Mouse (Mus musculus) heart, postnatal 14 days (tissue): ENCODE data around the gene Fli1. TPM values are rescaled to one million over a fixed set of nuclear protein-coding genes. Genes with fewer than 3 reads are reported as not detected.

Experiments
- DNase-seq, 2 experiments: peaks; one replicate each; pipeline ENCODE4 v3.0.0; 2021 to 2022
- intact Hi-C: fragments of 180-260 bp; cut with DNase I; formaldehyde crosslinking; loops from one replicate; pipeline ENCODE4 v1.15.1; 2025
- total RNA-seq, 2 experiments: library from RNA; stranded (reverse); gene quantifications; 2 replicates each; pipeline ENCODE4 v1.2.3; 2021

Fli1 gene
- total RNA-seq, 2 experiments from 2014 or later: 37.0 to 41.0 TPM

DNA sequence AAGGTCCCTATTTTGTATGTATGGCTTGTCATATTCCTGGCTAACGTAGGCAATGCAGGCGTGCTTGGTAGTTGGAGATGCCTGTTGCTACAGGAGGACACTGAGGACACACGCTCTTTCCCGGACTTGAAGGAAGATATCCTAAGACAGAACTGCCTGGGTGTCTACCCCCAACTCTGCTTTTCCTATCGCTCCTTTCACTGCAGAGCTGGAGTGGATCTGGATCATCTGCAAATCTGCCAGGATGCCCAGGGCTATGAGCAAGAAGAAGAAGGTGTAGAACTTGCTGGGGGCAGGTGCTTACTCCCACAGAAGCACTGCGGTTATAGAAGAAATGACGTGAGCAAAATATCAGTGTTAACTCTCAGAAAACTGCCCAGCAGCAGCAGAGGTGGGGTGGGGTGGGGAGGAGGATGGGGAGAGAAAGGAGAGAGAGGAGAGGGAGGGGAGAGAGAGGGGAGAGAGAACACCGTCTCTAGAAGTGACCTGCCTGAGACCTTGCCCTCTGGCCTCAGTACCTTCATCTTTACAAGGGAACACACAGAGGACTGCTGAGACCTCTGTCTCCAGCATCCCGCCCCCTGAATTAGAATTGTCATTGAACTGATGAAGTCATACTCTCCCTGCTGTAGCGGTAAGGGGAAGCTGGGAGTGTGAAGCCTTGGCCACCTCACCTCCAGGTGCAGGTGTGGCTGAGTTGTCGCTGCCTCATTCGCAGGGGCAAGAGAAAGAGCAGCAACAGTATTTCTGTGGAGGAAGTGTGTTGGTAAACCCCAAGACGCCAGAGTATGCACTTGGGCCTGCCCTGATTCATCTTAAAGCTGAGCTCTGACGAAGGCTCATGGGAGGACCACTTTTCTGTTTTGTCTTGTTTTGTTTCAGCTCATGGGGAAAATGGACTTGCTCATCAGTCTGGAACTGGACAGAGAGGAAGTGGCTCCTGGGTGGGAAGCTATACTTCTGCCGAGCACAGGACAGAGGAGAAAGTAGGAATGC is 35.5 kb downstream of the Fli1 start:
- no peak for DNase-seq
- intact Hi-C loops: no loop called here

GRCm38 (mm10) chr9:32506161-32506560 is 36.5 kb downstream of the Fli1 start:
- intact Hi-C loops: no loop called here
- peak; percentile 47 to 49 for DNase-seq

GRCm38 (mm10) chr9:32505460-32506075 is 37.1 kb downstream of the Fli1 start:
- no peak for DNase-seq
- intact Hi-C loops: loop anchor here (2.0 kb wide), 1 partner anchor 35 kb away; no protein-coding TSS in a partner anchor

DNA sequence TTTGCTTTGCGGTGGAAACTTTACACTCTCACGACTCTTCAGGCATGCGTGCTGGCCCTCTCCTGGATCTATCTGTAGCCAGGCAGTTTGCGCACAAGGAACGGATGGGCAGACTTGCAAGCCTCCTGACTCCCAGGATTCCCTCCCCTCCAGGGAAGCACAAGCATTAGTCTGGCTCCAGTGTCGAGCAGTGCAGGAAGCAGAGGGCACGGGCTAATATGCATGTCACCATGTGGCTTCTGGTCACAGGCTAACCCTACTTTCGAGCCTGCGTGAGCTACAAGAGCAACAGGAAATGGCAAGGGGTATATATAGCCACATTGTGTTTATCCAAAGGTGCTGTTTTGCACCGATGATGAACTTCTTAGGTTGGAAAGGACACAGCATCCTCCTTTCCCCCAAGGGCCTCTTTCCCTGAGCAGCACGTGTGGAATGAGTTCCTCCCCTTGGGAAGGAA is 38.6 kb downstream of the Fli1 start:
- intact Hi-C loops: loop anchor here (2.0 to 5.0 kb wide), 2 partner anchors 37 kb away; no protein-coding TSS in a partner anchor

DNA sequence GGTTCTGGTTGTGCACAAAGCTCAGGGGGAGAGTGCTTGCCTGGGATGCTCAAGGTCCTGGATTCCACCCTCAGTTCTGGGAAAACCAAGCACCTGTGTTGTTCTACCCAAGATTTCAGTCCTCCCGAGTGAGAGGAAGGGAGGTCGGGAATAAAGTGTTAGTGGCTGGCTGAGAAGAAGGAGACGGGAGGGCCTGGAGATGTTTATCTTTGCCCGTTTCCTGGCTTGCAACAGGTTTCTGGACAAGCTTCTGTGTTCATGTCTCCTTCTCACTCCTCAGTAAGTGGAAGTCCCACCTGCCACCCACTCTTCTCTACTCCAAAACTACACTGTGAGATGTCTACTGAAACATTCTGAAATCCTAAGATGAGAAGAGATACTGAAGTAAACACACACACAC is 39.2 kb downstream of the Fli1 start:
- no peak for DNase-seq
- intact Hi-C loops: loop anchor here (5.0 kb wide), 1 partner anchor 36 kb away; no protein-coding TSS in a partner anchor

More for the DNA sequence above, 38.6 kb downstream of the Fli1 start:
- DNase-seq: peak in 1 of 2 experiments; percentile 31

DNA sequence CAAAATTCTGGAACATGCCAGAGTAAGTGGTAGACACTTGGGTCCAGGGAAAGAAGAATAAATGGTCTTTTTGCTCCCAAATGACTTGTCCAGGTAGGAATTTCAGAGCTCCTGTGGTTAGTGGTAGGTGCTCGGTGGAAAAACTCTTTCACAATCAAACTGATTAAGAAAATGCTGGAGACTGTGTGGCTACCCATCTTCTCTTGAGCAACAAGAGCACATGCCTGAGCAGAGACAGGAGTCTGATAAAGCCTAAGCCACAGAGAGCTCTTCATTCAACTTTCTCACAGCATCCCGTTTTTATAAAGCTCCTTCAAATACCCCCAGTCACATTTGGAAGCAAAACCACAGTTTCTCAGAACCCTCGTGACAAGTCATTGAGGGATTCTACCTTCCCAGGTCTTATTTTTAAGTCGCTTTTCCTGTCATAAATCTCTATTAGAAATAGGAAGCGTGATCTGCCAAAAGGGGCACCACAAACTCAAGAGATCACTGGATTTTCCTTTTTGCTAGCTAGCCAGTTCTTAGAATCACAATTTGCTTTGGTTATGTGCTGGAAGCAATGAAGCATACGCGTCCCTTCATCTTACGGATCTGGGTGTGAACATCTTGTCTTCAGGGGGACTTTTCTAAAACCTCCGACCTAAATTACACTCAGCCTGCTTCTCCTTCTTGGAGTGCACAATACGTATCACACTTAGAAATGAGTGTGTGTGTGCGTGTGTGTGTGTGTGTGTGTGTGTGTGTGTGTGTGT is 40.2 kb downstream of the Fli1 start:
- DNase-seq: no peak
- intact Hi-C loops: loop anchor here (5.0 kb wide), 1 partner anchor 35 kb away; no protein-coding TSS in a partner anchor

DNA sequence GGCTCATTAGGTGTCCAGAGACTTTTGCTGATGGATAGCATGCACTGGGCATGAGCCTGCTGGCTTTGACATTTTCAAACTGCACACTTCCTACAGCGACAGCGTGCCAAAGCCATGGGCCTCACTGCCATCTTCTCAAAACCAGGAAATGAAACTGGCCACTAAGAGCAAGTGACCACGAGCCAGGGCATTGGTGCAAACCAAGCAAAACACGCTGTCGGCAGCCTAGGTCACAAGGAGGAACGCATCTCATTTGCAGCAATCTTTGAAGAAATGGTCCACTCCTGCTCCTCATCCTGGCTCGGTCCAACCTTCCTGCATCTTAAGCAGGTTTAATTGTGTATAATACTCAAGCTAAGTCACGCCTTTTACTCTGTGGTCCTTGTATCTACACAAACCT is 41.8 kb downstream of the Fli1 start:
- DNase-seq: peak in 1 of 2 experiments; percentile 20
- intact Hi-C loops: loop anchor here (2.0 to 5.0 kb wide), 2 partner anchors 18 to 34 kb away; no protein-coding TSS in a partner anchor

GRCm38 (mm10) chr9:32500063-32500462 is 42.6 kb downstream of the Fli1 start:
- DNase-seq: no peak
- intact Hi-C loops: loop anchor here (2.0 to 5.0 kb wide), 2 partner anchors 19 to 33 kb away; no protein-coding TSS in a partner anchor

DNA sequence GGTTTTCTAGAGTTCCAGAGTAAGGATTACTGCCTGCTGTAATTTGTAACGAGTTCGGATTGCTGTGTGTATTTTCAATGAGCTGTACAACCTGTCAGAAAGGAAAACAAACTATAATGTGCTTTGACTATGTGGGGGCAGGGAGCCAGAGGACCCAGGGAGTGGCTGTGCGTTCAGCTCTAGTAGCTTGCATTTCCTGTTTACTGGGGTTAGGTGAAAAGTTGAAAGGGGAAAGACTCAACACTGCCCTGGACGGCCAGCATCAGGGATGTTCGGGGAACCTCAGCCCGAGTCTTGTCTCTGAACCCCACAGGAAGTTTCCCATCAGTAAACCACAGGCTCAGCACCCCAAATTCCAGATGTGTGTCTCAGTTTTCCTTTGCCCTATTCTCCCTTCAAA is 43.2 kb downstream of the Fli1 start:
- intact Hi-C loops: no loop called here
- no peak for DNase-seq

DNA sequence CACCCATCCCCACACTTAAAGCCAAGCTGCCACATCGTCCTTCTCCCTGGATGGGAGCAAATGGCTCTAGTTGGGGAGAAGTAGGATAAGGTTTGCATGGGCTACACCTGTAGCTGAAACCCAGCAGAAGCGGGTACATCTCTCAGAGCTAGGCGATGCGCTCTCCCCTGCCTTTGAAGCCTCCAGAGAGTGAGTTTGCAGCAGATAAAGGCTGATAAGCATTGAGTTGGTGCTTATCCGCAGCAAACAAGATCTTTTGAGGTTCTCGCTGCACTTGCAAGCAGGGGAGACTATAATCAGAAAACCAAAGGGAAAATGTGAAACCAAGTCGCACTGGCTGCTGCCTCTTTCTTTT is 47.0 kb downstream of the Fli1 start:
- DNase-seq: no peak
- intact Hi-C loops: no loop called here

- DNase-seq: no peak
- intact Hi-C loops: no loop called here
Measured at GRCm38 (mm10) chr9:32494891-32495642, 47.6 kb downstream of the Fli1 start.

DNA sequence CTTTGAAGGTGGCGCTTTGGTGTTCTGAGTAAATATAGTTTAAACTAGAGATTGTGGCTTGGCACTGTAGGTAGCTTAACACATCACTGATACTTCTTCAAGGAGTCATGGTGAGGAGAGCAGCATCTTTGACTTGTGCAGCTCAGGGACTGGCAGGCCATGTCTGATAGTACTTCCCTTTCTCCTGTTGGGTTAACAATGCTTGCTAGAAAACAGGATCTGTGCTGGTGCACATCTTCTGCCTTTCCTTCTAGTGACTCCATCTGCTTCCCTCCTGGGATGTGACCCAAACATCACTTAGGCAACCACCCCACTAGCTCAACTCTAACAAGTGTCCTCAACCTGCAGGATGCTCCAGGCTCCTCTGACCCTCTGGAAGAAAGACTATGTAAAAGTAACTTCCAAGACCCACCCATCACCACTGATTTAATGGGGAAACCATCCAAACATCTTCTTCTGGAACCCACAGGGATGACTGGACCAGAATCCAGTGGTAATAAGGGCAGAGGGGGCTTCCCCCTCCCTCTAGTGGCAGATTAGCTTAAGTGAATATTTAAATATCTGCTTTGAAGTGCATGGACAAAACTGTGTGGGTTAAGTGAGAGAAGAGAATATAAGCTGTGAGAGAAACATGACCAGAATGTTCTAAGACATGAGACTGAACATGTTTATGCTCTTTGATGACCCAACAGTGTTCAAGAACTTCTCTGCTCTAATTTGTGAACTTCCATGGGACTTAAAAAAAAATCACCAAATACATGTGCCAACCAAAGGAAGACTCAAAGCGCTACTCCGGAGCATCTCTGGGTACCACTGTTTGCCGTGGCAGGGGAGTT is 48.9 kb downstream of the Fli1 start:
- intact Hi-C loops: no loop called here
- DNase-seq: no peak

DNA sequence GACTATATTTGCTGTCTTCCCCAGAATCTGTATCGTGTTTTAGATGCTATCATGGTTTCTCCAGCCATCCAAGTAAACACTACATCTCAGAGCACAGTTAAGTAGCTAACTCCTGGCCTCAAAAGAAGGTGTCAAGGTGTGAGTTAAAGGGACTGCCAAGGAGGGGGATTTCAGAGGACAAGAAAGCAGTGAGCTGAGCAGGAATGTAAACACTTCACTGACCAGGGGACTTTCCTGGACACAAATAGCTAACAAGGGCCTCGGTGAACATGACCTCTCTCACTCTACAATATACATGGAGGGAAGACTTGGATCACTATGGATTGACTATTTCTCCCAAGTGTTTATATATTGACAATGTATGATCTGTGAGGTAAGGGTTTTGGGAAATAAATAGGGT is 49.9 kb downstream of the Fli1 start:
- intact Hi-C loops: no loop called here
- no peak for DNase-seq

GRCm38 (mm10) chr9:32491484-32491883 is 51.2 kb downstream of the Fli1 start:
- no peak for DNase-seq
- intact Hi-C loops: loop anchor here (2.0 kb wide), 1 partner anchor 17 kb away; no protein-coding TSS in a partner anchor

GRCm38 (mm10) chr9:32489794-32490358 is 52.8 kb downstream of the Fli1 start:
- no peak for DNase-seq
- intact Hi-C loops: loop anchor here (2.0 kb wide), 1 partner anchor 15 kb away; no protein-coding TSS in a partner anchor

DNA sequence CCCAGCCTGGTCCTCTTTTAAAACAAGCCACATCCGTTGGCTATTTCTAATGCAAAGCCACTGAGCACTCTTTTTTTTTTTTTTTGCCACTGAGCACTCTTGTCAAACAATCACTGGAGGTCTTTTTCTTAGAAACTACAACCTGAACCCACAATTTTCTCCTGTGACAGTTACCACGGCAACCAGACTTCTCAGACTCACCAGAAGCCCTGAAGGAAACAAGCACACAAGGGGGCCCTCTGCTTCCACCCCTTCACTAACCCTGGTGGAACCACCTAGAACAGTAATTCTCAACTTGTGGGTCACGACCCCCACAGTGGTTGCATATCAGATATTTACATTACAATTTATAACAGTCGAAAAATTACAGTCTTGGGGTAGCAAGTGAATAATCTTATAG is 53.3 kb downstream of the Fli1 start:
- DNase-seq: no peak
- intact Hi-C loops: no loop called here

DNA sequence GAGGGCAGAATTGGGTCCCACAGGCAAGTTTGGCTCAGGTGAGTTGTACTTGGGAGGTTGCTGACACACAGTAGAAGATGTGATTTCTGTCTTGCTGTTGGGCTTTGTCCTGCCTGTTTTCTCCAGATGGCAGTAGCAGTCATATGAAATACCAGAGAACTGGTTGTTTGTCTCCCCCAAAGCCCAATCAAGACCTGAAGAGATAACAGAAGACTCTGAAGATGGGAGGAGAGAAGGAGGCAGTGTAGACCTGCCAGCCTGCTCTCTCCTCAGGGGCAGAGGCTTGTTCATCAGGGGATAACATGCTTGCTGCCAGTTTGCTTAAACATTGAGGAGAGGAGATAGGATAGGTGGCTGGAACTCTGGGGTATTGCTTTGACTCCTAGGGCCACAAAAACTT is 54.0 kb downstream of the Fli1 start:
- intact Hi-C loops: no loop called here
- no peak for DNase-seq

GRCm38 (mm10) chr9:32487823-32488222 is 54.8 kb downstream of the Fli1 start:
- no peak for DNase-seq
- intact Hi-C loops: no loop called here
